Mouse (Mus musculus) olfactory bulb, adult 2 months (tissue): Measurements from ENCODE around the gene Camta2.

ENCODE experiments used
- CTCF ChIP-seq: fragments of 200-500 bp; IDR thresholded peaks from 2 replicates; pipeline ENCODE4 v1.5.1; 2012; ENCODE audit warnings: low read depth, mild to moderate bottlenecking, low read length, moderate library complexity; ENCODE audit not compliant: insufficient read depth
- POLR2A ChIP-seq: fragments of 200-500 bp; IDR thresholded peaks from 2 replicates; pipeline ENCODE4 v1.6.1; 2012; ENCODE audit warnings: mild to moderate bottlenecking, low read depth, low read length, moderate library complexity; ENCODE audit not compliant: insufficient read depth

GRCm38 (mm10) chr11:70656964-70657363 lies 30.9 kb downstream of the Camta2 start, which contains the start of gene Eno3:
- TF ChIP-seq CTCF: no peak
- TF ChIP-seq POLR2A: no peak
